Mouse (Mus musculus): ENCODE measurements around the gene Mthfd1.

Gene Mthfd1

GRCm38 (mm10) chr12:76361405-76362302 lies 106.6 kb downstream of the Mthfd1 start:
- DNase-seq: no peak

- no peak for DNase-seq
Measured at GRCm38 (mm10) chr12:76362303-76362676, 107.2 kb downstream of the Mthfd1 start.

- DNase-seq: no peak
Measured at GRCm38 (mm10) chr12:76366276-76366675, 111.2 kb downstream of the Mthfd1 start.

GRCm38 (mm10) chr12:76367096-76367995 lies 112.2 kb downstream of the Mthfd1 start:
- peak; percentile 30 for DNase-seq

- DNase-seq: peak; percentile 24
Measured at GRCm38 (mm10) chr12:76368201-76368789, 113.2 kb downstream of the Mthfd1 start.

- DNase-seq: no peak
Measured at GRCm38 (mm10) chr12:76368790-76369205, 113.7 kb downstream of the Mthfd1 start.

All from cerebellum, adult 8-10 months (tissue).